ENCODE assay signal across 10 mouse cellular contexts in the genomic region with DNA sequence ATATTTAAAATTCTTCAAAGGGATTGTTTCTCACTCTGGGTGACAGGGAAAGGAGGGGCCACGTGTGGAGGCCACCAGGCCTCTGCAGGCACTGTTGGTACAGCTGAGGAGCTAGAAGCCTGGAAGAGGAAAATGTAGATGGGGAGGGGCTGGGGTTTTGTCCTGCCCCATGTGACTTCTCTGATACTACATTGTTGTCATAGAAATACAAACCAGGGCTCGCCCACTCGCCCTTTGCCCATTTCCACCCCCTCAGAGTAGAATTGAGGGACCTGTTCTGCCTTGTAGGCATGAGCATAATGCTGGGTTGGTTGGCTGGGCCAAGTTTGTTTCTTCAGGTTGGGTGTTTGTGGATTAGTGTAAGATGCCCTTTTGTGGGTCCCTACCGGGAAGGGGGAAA.
A peak's percentile ranks its signal among the peaks of the same experiment; 100 is the strongest.
DNase-seq lines count a peak whose midpoint lies in the region; ATAC-seq and TF ChIP-seq lines count a peak whose summit lies in the region.
"Had no signal": no experiment of that assay in that cellular context is flagged by ENCODE, and none has a peak within 500 bp of the region (broad histone marks: within the 10 kb centered on the region; RNA-seq: fewer than 3 reads in every experiment).

No protein-coding gene starts in this region.

- no peak for DNase-seq in liver, postnatal 0 days
- no peak for DNase-seq in liver
- DNase-seq in urinary bladder, postnatal 36 days (ENCODE audit: low spot score in 2 of 2), result no peak
- DNase-seq in c-Kit-positive CD71-positive TER-119-positive erythroid progenitor cells, embryonic 14.5 days (ENCODE audit: low spot score), result no peak
- no peak for DNase-seq in gastrocnemius, postnatal 4 days (ENCODE audit: low spot score in 2 of 2)
- DNase-seq: adrenal gland, adult 2 months had no signal

- no peaks in the 10 kb centered on the region for H3K36me3 ChIP-seq in liver, postnatal 0 days (replicated peaks; ENCODE audit: insufficient read depth, low read length)
- no peaks in the 10 kb centered on the region for H3K36me3 ChIP-seq in embryonic facial prominence, embryonic 15.5 days
- H3K36me3 ChIP-seq in hindbrain, embryonic 16.5 days (ENCODE audit: control insufficient read depth, insufficient read depth, low read length), result no peaks in the 10 kb centered on the region
- H3K36me3 ChIP-seq in neural tube, embryonic 12.5 days, result no peaks in the 10 kb centered on the region

- no peak overlapping the region for H3K9ac ChIP-seq in liver, postnatal 0 days (replicated peaks)
- H3K9ac ChIP-seq in embryonic facial prominence, embryonic 15.5 days, result no peak overlapping the region
- no peak overlapping the region for H3K9ac ChIP-seq in hindbrain, embryonic 16.5 days (ENCODE audit: low read depth, low read length)
- no peak overlapping the region for H3K9ac ChIP-seq in neural tube, embryonic 12.5 days
- H3K9ac ChIP-seq: liver, embryonic 14.5 days had no signal

- no peak for TF ChIP-seq CTCF in liver, postnatal 0 days (IDR thresholded peaks at IDR 0.05; ENCODE audit: low read depth)

- H3K4me3 ChIP-seq in liver, postnatal 0 days (ENCODE audit: low read depth, low read length), result no peak overlapping the region
- no peak overlapping the region for H3K4me3 ChIP-seq in embryonic facial prominence, embryonic 15.5 days (replicated peaks)
- no peak overlapping the region for H3K4me3 ChIP-seq in hindbrain, embryonic 16.5 days (ENCODE audit: low read length)
- no peak overlapping the region for H3K4me3 ChIP-seq in neural tube, embryonic 12.5 days

- peaks cover 4% of the 10 kb centered on the region; the same call in 1 of the 2 replicates for H3K4me1 ChIP-seq in liver, postnatal 0 days (ENCODE audit: insufficient read depth)
- H3K4me1 ChIP-seq in embryonic facial prominence, embryonic 15.5 days, result peaks cover 41% of the 10 kb centered on the region
- peaks cover 27% of the 10 kb centered on the region for H3K4me1 ChIP-seq in hindbrain, embryonic 16.5 days (ENCODE audit: control insufficient read depth, insufficient read depth, low read depth, low read length)
- peaks cover 63% of the 10 kb centered on the region for H3K4me1 ChIP-seq in neural tube, embryonic 12.5 days

- WGBS in liver, postnatal 0 days (ENCODE audit: insufficient replicate concordance), result 50% methylated on average over 4 of the region's 4 CpGs
- WGBS in embryonic facial prominence, embryonic 15.5 days, result 60% methylated on average over 4 of the region's 4 CpGs
- 47% methylated on average over 4 of the region's 4 CpGs for WGBS in hindbrain, embryonic 16.5 days
- 40% methylated on average over 4 of the region's 4 CpGs for WGBS in neural tube, embryonic 12.5 days

- H3K9me3 ChIP-seq in liver, postnatal 0 days (ENCODE audit: low read length), result no peaks in the 10 kb centered on the region
- H3K9me3 ChIP-seq in embryonic facial prominence, embryonic 15.5 days (replicated peaks), result no peaks in the 10 kb centered on the region
- no peaks in the 10 kb centered on the region for H3K9me3 ChIP-seq in hindbrain, embryonic 16.5 days (ENCODE audit: control insufficient read depth, low read length)
- no peaks in the 10 kb centered on the region for H3K9me3 ChIP-seq in neural tube, embryonic 12.5 days

- H3K27me3 ChIP-seq in liver, postnatal 0 days (ENCODE audit: insufficient read depth, low read length), result no peaks in the 10 kb centered on the region
- no peaks in the 10 kb centered on the region for H3K27me3 ChIP-seq in embryonic facial prominence, embryonic 15.5 days
- no peaks in the 10 kb centered on the region for H3K27me3 ChIP-seq in hindbrain, embryonic 16.5 days (replicated peaks; ENCODE audit: control insufficient read depth, insufficient read depth, low read length)
- no peaks in the 10 kb centered on the region for H3K27me3 ChIP-seq in neural tube, embryonic 12.5 days (replicated peaks)

- no peak for ATAC-seq in liver, postnatal 0 days
- no peak for ATAC-seq in embryonic facial prominence, embryonic 15.5 days (ENCODE audit: insufficient number of reproducible peaks, low FRiP score, low TSS enrichment, low read depth)
- no peak for ATAC-seq in hindbrain, embryonic 16.5 days
- ATAC-seq in neural tube, embryonic 12.5 days (ENCODE audit: low FRiP score, low read depth), result no peak

- TF ChIP-seq EP300 in liver, postnatal 0 days (IDR thresholded peaks at IDR 0.05; ENCODE audit: low read depth), result no peak

- H3K27ac ChIP-seq in liver, postnatal 0 days (ENCODE audit: low read depth), result peak overlapping the region; percentile 6; the same call in 1 of the 2 replicates
- 0 out of 2 replicates have a peak overlapping the region, but pooled peaks have one; percentile 25 for H3K27ac ChIP-seq in embryonic facial prominence, embryonic 15.5 days (replicated peaks)
- peak overlapping the region; percentile 41 for H3K27ac ChIP-seq in hindbrain, embryonic 16.5 days (ENCODE audit: low read depth, low read length)
- peak overlapping the region; percentile 37 for H3K27ac ChIP-seq in neural tube, embryonic 12.5 days
- H3K27ac ChIP-seq: liver, embryonic 14.5 days had no signal

- no peak overlapping the region for H3K4me2 ChIP-seq in liver, postnatal 0 days (ENCODE audit: low read depth, low read length)
- no peak overlapping the region for H3K4me2 ChIP-seq in embryonic facial prominence, embryonic 15.5 days (replicated peaks)
- H3K4me2 ChIP-seq in hindbrain, embryonic 16.5 days (ENCODE audit: low read length), result no peak overlapping the region
- peak overlapping the region; percentile 33; the same call in 1 of the 2 replicates for H3K4me2 ChIP-seq in neural tube, embryonic 12.5 days (replicated peaks)
